Mouse (Mus musculus) kidney, postnatal 0 days (tissue): ENCODE measurements around the gene Olfr641. TPM values are rescaled to one million over a fixed set of nuclear protein-coding genes. Genes with fewer than 3 reads are reported as not detected.

Source experiments
- ATAC-seq: fragments of 200-750 bp; cut with Nextera tagmentation; replicated peaks from 2 replicates; pipeline ENCODE4 v1.8.0; 2017; ENCODE audit warnings: low read depth, moderate number of reproducible peaks, moderate TSS enrichment, moderate library complexity; ENCODE audit not compliant: low FRiP score
- DNase-seq: peaks from one replicate; pipeline ENCODE4 v3.0.0-alpha.2; 2016; ENCODE audit warnings: low spot score
- H3K27ac ChIP-seq: fragments of 300-500 bp; sonication (generic); 2 replicates; pipeline ENCODE4 v1.5.1; 2014; ENCODE audit warnings: mild to moderate bottlenecking
- H3K27me3 ChIP-seq: fragments of 300-500 bp; sonication (generic); 2 replicates; pipeline ENCODE4 v1.6.1; 2014; ENCODE audit warnings: low read length, mixed read lengths; ENCODE audit not compliant: insufficient read depth
- H3K36me3 ChIP-seq: fragments of 300-500 bp; sonication (generic); 2 replicates; pipeline ENCODE4 v1.6.1; 2014; ENCODE audit warnings: low read length, mixed read lengths; ENCODE audit not compliant: insufficient read depth
- H3K4me1 ChIP-seq: fragments of 300-500 bp; sonication (generic); replicated peaks from 2 replicates; pipeline ENCODE4 v1.6.1; 2014; ENCODE audit warnings: antibody characterized with exemption, low read length, mixed read lengths; ENCODE audit not compliant: insufficient read depth
- H3K4me2 ChIP-seq: fragments of 300-500 bp; sonication (generic); 2 replicates; pipeline ENCODE4 v1.6.1; 2014; ENCODE audit warnings: mild to moderate bottlenecking, low read length, moderate library complexity, mixed read lengths
- H3K4me3 ChIP-seq: fragments of 300-500 bp; sonication (generic); replicated peaks from 2 replicates; pipeline ENCODE4 v1.5.1; 2014; ENCODE audit warnings: low read depth, low read length
- H3K9ac ChIP-seq: fragments of 300-500 bp; sonication (generic); 2 replicates; pipeline ENCODE4 v1.6.1; 2014; ENCODE audit warnings: low read depth, low read length
- H3K9me3 ChIP-seq: fragments of 300-500 bp; sonication (generic); replicated peaks from 2 replicates; pipeline ENCODE4 v1.6.1; 2016; ENCODE audit warnings: low read length, inconsistent platforms, mixed read lengths
- CTCF ChIP-seq: IDR thresholded peaks from 2 replicates; pipeline ENCODE4 v1.5.1; 2016; ENCODE audit warnings: antibody characterized with exemption, low read depth, mild to moderate bottlenecking, moderate library complexity
- WGBS: fragments of 180-500 bp; shearing (Covaris S2); extraction: QIAGEN DNeasy Blood & Tissue Kit; methylation state at CpG from one replicate; pipeline ENCODE4 v1.1.7; 2014; 5-methylcytosine and 5-hydroxymethylcytosine counted together
- polyA plus RNA-seq: library from polyadenylated mRNA; unstranded; fragments of >200 nt; fragmentation: Nextera tagmentation; extraction: Ambion mirVana; gene quantifications from 2 replicates; pipeline ENCODE4 v1.2.1, GENCODE M21; 2015

Gene Olfr641
- not detected in 2 replicates for polyA plus RNA-seq

DNA sequence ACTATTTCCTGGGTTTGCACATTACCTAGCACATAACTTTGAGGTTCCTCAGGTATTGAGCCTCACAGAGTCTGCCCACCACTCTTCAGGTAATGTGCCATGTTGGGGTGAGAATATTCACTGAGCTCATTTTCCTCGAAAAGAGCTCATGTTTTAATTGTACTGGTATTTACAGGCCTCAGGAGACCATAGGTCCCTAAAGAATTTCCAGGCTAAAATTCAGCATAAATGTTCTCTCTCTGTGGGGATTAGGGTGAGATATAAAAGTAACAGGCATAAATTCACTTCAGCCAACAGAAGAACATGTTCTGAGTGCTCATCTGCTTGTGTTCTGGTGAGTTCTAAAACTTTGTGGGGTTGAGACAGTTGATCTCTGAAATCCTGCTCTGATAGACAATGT, at the start of gene Olfr641:
Gene Olfr641, plus strand, starts transcription at position 301 of the 400 bp plus-strand sequence.
- Histone ChIP-seq H3K4me1 (no peaks in the 10 kb centered on the region), H3K4me3 (no peak within 1 kb of the TSS), H3K4me2 (no peak within 1 kb of the TSS), H3K27ac (no peak within 1 kb of the TSS), H3K27me3 (no peaks in the 10 kb centered on the region), H3K9ac (no peak within 1 kb of the TSS), H3K36me3 (no peaks in the 10 kb centered on the region), H3K9me3 (no peaks in the 10 kb centered on the region)
- no peak for TF ChIP-seq CTCF
- 71% methylated on average over 1 of the region's 1 CpGs for WGBS
- DNase-seq (no peak), ATAC-seq (no peak)

DNA sequence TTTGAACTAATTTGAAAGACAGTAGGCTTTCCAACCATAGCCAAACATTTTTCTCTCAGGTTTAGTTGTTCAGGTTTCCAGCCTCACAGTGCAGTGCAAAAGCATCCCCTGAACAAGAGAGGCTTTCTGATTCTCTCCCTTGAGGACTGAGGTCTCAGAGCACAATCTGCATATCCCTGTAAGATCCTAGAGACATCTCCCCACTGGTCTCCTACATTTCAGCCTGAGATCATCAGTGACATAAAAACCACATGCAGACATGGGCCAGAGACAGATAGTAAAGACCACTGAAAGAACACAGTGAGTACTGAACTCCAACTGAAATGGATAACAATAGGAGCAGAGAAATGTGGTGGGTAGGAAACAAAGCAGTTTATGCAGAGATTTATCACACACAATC, 36.8 kb upstream of the Olfr641 start, which contains the start of gene Olfr638:
Gene Olfr638, plus strand, starts transcription at position 301 of the 400 bp plus-strand sequence.
- no peaks in the 10 kb centered on the region for H3K4me1 ChIP-seq
- H3K27ac ChIP-seq = no peak within 1 kb of the TSS
- H3K36me3 ChIP-seq = no peaks in the 10 kb centered on the region
- no peaks in the 10 kb centered on the region for H3K9me3 ChIP-seq
- no peak within 1 kb of the TSS for H3K9ac ChIP-seq
- ATAC-seq = no peak
- no peak within 1 kb of the TSS for H3K4me2 ChIP-seq
- no peak within 1 kb of the TSS for H3K4me3 ChIP-seq
- TF ChIP-seq CTCF = no peak
- H3K27me3 ChIP-seq = no peaks in the 10 kb centered on the region
- DNase-seq = no peak

DNA sequence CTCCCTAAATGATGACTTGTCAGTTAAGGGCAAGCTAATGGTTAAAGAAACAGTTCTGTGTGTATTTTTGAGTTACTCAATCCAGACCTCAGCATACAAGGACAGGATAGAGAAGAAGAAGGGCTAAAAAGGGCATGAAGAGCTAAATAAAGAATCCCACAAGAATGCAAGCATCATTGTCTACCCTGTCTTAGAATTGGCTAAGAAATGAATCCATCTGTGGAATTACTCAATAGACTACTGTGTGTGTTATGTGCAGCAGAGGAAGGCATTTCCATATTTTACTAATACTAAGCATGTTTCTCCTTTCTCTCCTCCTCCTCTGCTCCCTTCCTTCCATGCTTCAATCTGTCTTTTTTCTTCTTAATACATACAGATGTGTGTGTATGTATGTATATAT, 36.1 kb upstream of the Olfr641 start:
- Histone ChIP-seq H3K27me3 (no peaks in the 10 kb centered on the region), H3K27ac (no peak overlapping the region), H3K36me3 (no peaks in the 10 kb centered on the region), H3K9ac (no peak overlapping the region), H3K4me1 (no peaks in the 10 kb centered on the region), H3K4me3 (no peak overlapping the region), H3K4me2 (no peak overlapping the region), H3K9me3 (no peaks in the 10 kb centered on the region)
- ATAC-seq = no peak
- no peak for TF ChIP-seq CTCF
- no peak for DNase-seq

DNA sequence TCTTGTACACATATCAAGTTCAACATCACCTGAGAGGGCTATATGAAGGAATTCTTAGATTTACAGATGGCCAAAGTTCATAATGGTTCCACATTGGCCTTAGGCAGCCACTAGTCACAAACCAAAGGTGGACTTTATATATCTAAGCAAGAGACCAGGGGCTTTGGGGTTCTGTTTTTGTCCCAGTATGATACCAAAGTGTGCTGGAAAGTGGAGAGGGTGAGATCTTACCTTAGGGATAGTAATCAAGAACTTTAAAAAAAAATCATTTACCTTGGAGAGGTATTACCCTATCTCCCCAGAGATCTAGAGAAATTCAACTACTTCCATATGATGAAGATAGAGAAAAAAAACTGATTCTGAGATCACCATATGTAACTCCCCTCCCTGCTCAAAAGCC, 18.0 kb upstream of the Olfr641 start, which contains the start of gene Olfr639:
Gene Olfr639, minus strand, starts transcription at position 101 of the 400 bp plus-strand sequence.
- Histone ChIP-seq H3K9ac (no peak within 1 kb of the TSS), H3K27me3 (no peaks in the 10 kb centered on the region), H3K36me3 (no peaks in the 10 kb centered on the region), H3K4me1 (no peaks in the 10 kb centered on the region), H3K4me3 (no peak within 1 kb of the TSS), H3K27ac (no peak within 1 kb of the TSS), H3K4me2 (no peak within 1 kb of the TSS), H3K9me3 (no peaks in the 10 kb centered on the region)
- DNase-seq (no peak), ATAC-seq (no peak)
- no peak for TF ChIP-seq CTCF

DNA sequence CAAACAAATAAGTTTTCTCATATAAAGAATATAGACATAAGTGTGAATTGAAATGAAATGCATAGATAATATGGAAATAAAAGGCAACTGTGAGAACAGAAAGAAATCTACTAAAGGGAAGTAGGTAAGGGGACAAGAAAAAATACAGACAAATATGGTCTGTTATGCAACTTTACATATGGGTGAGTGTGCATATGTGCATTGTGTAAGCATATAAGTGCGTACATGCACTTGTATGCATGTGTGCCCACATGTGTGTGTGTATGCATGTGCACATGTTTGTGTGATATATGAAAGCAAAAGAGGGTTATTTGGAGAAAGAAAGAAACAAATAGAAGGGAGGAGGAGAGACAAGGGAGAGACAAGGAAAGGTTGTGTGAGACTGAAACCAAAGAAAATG, 16.3 kb upstream of the Olfr641 start:
- DNase-seq (no peak), ATAC-seq (no peak)
- no peak overlapping the region for H3K27ac ChIP-seq
- H3K27me3 ChIP-seq = no peaks in the 10 kb centered on the region
- no peaks in the 10 kb centered on the region for H3K36me3 ChIP-seq
- H3K4me2 ChIP-seq = no peak overlapping the region
- H3K4me3 ChIP-seq = no peak overlapping the region
- no peaks in the 10 kb centered on the region for H3K4me1 ChIP-seq
- 74% methylated on average over 1 of the region's 1 CpGs for WGBS
- no peak overlapping the region for H3K9ac ChIP-seq
- no peak for TF ChIP-seq CTCF
- H3K9me3 ChIP-seq = no peaks in the 10 kb centered on the region

DNA sequence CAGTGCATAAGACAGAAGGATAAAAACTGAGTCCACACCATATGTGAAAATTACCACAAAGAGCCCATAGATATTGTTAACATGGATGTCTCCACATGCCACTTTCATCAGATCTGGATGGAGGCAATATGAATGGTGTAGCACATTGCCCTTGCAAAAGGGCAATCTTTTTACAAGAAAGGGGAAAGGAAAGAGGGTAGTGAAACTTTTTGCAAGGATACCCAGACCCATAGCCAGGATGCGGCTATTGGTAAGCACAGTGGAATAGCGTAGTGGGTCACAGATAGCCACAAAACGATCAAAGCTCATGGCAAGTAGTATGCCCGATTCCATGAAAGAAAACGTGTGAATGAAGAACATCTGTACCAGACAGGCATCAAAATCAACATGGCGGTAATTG, 13.6 kb upstream of the Olfr641 start:
- WGBS = 89% methylated on average over 6 of the region's 6 CpGs
- Histone ChIP-seq H3K27me3 (no peaks in the 10 kb centered on the region), H3K36me3 (no peaks in the 10 kb centered on the region), H3K9me3 (no peaks in the 10 kb centered on the region), H3K4me2 (no peak overlapping the region), H3K4me1 (no peaks in the 10 kb centered on the region), H3K9ac (no peak overlapping the region), H3K27ac (no peak overlapping the region), H3K4me3 (no peak overlapping the region)
- no peak for ATAC-seq
- no peak for DNase-seq
- no peak for TF ChIP-seq CTCF

DNA sequence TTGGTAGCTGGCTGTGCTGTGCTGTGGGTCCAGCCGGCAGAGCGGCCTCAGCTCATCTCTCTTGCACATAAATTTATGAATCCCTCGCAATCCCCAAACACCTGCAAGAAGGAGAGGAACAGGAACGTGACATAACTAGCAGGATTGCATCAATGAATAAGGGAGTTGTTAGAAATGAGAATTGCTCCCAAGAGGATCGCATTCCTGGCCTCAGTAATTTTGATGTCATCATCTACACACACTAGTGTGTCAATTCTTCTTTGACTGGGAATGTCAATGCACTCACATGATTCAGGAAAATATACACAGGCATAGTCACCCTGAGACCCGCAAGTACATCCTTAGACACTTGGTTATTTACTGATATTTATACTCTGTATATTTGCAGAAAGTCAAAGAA, 9.8 kb upstream of the Olfr641 start, which contains the start of gene Olfr640:
Gene Olfr640, minus strand, starts transcription at position 101 of the 400 bp plus-strand sequence.
- no peaks in the 10 kb centered on the region for H3K27me3 ChIP-seq
- no peak for TF ChIP-seq CTCF
- no peaks in the 10 kb centered on the region for H3K9me3 ChIP-seq
- H3K4me2 ChIP-seq = no peak within 1 kb of the TSS
- no peak for DNase-seq
- H3K36me3 ChIP-seq = no peaks in the 10 kb centered on the region
- ATAC-seq = no peak
- WGBS = 76% methylated on average over 6 of the region's 6 CpGs
- no peak within 1 kb of the TSS for H3K4me3 ChIP-seq
- no peak within 1 kb of the TSS for H3K9ac ChIP-seq
- no peak within 1 kb of the TSS for H3K27ac ChIP-seq
- no peaks in the 10 kb centered on the region for H3K4me1 ChIP-seq
